ENCODE assay signal across 9 mouse cellular contexts in genomic region chr5:63951421-63951911, GRCm38 (mm10). TPM values are rescaled to one million over a fixed set of nuclear protein-coding genes. Genes with fewer than 3 reads are reported as not detected.
DNase-seq lines count a peak whose midpoint lies in the region; ATAC-seq and TF ChIP-seq lines count a peak whose summit lies in the region.
"Had no signal": no experiment of that assay in that cellular context is flagged by ENCODE, and none has a peak within 500 bp of the region (broad histone marks: within the 10 kb centered on the region; RNA-seq: fewer than 3 reads in every experiment).

No protein-coding gene starts in this region.

- peaks cover 39% of the 10 kb centered on the region for H3K4me1 ChIP-seq in hindbrain, embryonic 10.5 days (replicated peaks)
- H3K4me1 ChIP-seq in hindbrain, embryonic 13.5 days (replicated peaks), result peaks cover 15% of the 10 kb centered on the region
- H3K4me1 ChIP-seq in liver, postnatal 0 days (ENCODE audit: insufficient read depth), result peaks cover 39% of the 10 kb centered on the region
- H3K4me1 ChIP-seq in midbrain, embryonic 16.5 days (ENCODE audit: control insufficient read depth, insufficient read depth, low read length), result no peaks in the 10 kb centered on the region

- 0 out of 2 replicates have a peak, but pooled peaks cover 9% of the 10 kb centered on the region for H3K36me3 ChIP-seq in hindbrain, embryonic 10.5 days
- no peaks in the 10 kb centered on the region for H3K36me3 ChIP-seq in hindbrain, embryonic 13.5 days
- no peaks in the 10 kb centered on the region for H3K36me3 ChIP-seq in liver, postnatal 0 days (replicated peaks; ENCODE audit: insufficient read depth, low read length)
- no peaks in the 10 kb centered on the region for H3K36me3 ChIP-seq in midbrain, embryonic 16.5 days (ENCODE audit: control insufficient read depth, insufficient read depth, low read length)
- H3K36me3 ChIP-seq: limb, embryonic 13.5 days had no signal

- H3K9ac ChIP-seq in hindbrain, embryonic 13.5 days, result no peak overlapping the region
- H3K9ac ChIP-seq in liver, postnatal 0 days (replicated peaks), result no peak overlapping the region
- no peak overlapping the region for H3K9ac ChIP-seq in midbrain, embryonic 16.5 days (ENCODE audit: low read depth, low read length)
- H3K9ac ChIP-seq: limb, embryonic 13.5 days had no signal

- no peak for TF ChIP-seq EP300 in liver, postnatal 0 days (IDR thresholded peaks at IDR 0.05; ENCODE audit: low read depth)

- no peak for ATAC-seq in hindbrain, embryonic 13.5 days (ENCODE audit: low FRiP score)
- peak; percentile 57 for ATAC-seq in liver, postnatal 0 days
- no peak for ATAC-seq in midbrain, embryonic 16.5 days

- 90% methylated on average over 11 of the region's 11 CpGs for WGBS in hindbrain, embryonic 10.5 days
- WGBS in hindbrain, embryonic 13.5 days, result 87% methylated on average over 11 of the region's 11 CpGs
- 67% methylated on average over 11 of the region's 11 CpGs for WGBS in liver, postnatal 0 days (ENCODE audit: insufficient replicate concordance)
- 91% methylated on average over 11 of the region's 11 CpGs for WGBS in midbrain, embryonic 16.5 days

- no peaks in the 10 kb centered on the region for H3K27me3 ChIP-seq in hindbrain, embryonic 10.5 days (ENCODE audit: insufficient read depth, poor library complexity, severe bottlenecking)
- H3K27me3 ChIP-seq in hindbrain, embryonic 13.5 days, result no peaks in the 10 kb centered on the region
- no peaks in the 10 kb centered on the region for H3K27me3 ChIP-seq in liver, postnatal 0 days (ENCODE audit: insufficient read depth, low read length)
- H3K27me3 ChIP-seq in midbrain, embryonic 16.5 days (ENCODE audit: control insufficient read depth, insufficient read depth, low read depth, low read length), result no peaks in the 10 kb centered on the region
- H3K27me3 ChIP-seq: limb, embryonic 13.5 days had no signal

- TF ChIP-seq CTCF in liver, postnatal 0 days (IDR thresholded peaks at IDR 0.05; ENCODE audit: low read depth), result no peak

- H3K9me3 ChIP-seq in hindbrain, embryonic 10.5 days, result no peaks in the 10 kb centered on the region
- no peaks in the 10 kb centered on the region for H3K9me3 ChIP-seq in hindbrain, embryonic 13.5 days
- no peaks in the 10 kb centered on the region for H3K9me3 ChIP-seq in liver, postnatal 0 days (ENCODE audit: low read length)
- no peaks in the 10 kb centered on the region for H3K9me3 ChIP-seq in midbrain, embryonic 16.5 days (replicated peaks; ENCODE audit: control insufficient read depth, low read length, poor library complexity, severe bottlenecking)
- H3K9me3 ChIP-seq: limb, embryonic 13.5 days had no signal

- peak overlapping the region; percentile 25; the same call in 1 of the 2 replicates for H3K27ac ChIP-seq in hindbrain, embryonic 10.5 days
- no peak overlapping the region for H3K27ac ChIP-seq in hindbrain, embryonic 13.5 days
- H3K27ac ChIP-seq in liver, postnatal 0 days (ENCODE audit: low read depth), result peak overlapping the region; percentile 44
- no peak overlapping the region for H3K27ac ChIP-seq in midbrain, embryonic 16.5 days (ENCODE audit: low read length)
- H3K27ac ChIP-seq: limb, embryonic 13.5 days had no signal

- intact Hi-C loops in heart, postnatal 14 days (cut with DNase I), result no loop called here

- DNase-seq in hindbrain, embryonic 10.5 days (ENCODE audit: low spot score), result no peak
- DNase-seq in cerebellum, postnatal 25 days, result peak; percentile 67 to 69
- peak; percentile 56 to 61 for DNase-seq in heart, postnatal 14 days
- peak; percentile 36 for DNase-seq in liver, postnatal 0 days
- DNase-seq in natural killer cell, adult 2 months (ENCODE audit: low spot score in 2 of 2), result no peak
- no peak for DNase-seq in yolk sac, embryonic 10.5 days (ENCODE audit: low spot score)

- H3K4me3 ChIP-seq in hindbrain, embryonic 10.5 days, result no peak overlapping the region
- no peak overlapping the region for H3K4me3 ChIP-seq in hindbrain, embryonic 13.5 days
- H3K4me3 ChIP-seq in liver, postnatal 0 days (ENCODE audit: low read depth, low read length), result no peak overlapping the region
- no peak overlapping the region for H3K4me3 ChIP-seq in midbrain, embryonic 16.5 days (ENCODE audit: low read depth, low read length)
- H3K4me3 ChIP-seq: limb, embryonic 13.5 days had no signal

- no peak overlapping the region for H3K4me2 ChIP-seq in hindbrain, embryonic 13.5 days
- no peak overlapping the region for H3K4me2 ChIP-seq in liver, postnatal 0 days (ENCODE audit: low read depth, low read length)
- no peak overlapping the region for H3K4me2 ChIP-seq in midbrain, embryonic 16.5 days (ENCODE audit: low read length)
- H3K4me2 ChIP-seq: limb, embryonic 13.5 days had no signal

RNA-seq across cellular contexts. Expression of gene Rell1, which starts 17.2 kb away (rescaled TPM):
- polyA plus RNA-seq in hindbrain, embryonic 10.5 days (2016; fragmentation: Nextera tagmentation; extraction: Ambion mirVana), result 11.5 and 15.1 TPM in 2 replicates
- 9.0 and 10.2 TPM in 2 replicates for polyA plus RNA-seq in hindbrain, embryonic 13.5 days (2015; fragmentation: Nextera tagmentation; extraction: Ambion mirVana)
- total RNA-seq in heart, postnatal 14 days (2021), result 10 to 100 TPM; 14.0 to 15.1 TPM
- polyA plus RNA-seq in liver, postnatal 0 days (2015; fragmentation: Nextera tagmentation; extraction: Ambion mirVana), result 10.4 and 10.6 TPM in 2 replicates
- 7.9 and 9.1 TPM in 2 replicates for polyA plus RNA-seq in midbrain, embryonic 16.5 days (2015; fragmentation: Nextera tagmentation; extraction: Ambion mirVana)

Comparison
In these comparisons a context has a peak if more than half of its experiments do, and no peak if none do; other contexts are left out.
1. H3K27ac ChIP-seq: peak in hindbrain, embryonic 10.5 days (single experiment) and liver, postnatal 0 days (single experiment); none in hindbrain, embryonic 13.5 days (single experiment) and midbrain, embryonic 16.5 days (single experiment).
2. DNase-seq: peak in cerebellum, postnatal 25 days (2 of 2), heart, postnatal 14 days (2 of 2) and liver, postnatal 0 days (single experiment); none in hindbrain, embryonic 10.5 days (single experiment), natural killer cell, adult 2 months (0 of 2) and yolk sac, embryonic 10.5 days (single experiment).